Mouse (Mus musculus): ENCODE data around the gene Cpxm2.

The Cpxm2 gene

DNA sequence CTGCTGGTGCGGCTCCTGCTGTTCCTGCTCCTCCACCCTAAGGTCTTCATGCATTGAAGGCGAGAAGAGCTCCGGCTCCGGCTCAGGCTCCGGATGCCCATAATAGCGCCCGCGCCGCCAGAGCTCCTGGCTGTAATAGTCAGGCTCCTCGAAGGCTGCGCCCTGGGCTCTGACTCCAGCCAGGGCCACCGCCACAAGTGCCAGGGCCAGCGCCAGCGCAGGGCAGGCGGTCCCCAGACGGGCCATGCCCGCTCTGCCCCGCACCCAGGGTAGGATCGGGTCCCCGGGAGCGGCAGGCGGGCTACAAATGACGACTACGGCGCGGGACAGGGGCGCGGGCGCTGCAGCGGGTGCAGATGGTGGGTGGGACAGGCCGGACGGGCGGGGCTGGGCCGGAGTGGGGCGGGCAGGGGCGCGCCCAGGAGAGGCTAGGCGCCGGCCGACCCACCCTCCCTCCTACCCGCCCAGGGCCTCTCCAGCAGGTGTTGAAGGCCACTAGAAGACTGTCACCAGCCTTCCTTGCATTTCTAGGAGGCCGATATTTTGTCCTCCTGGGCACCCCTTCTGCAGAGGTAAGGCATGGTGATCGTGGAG, at the start of gene Cpxm2:
Cpxm2 (minus strand) TSS at position 372 of the 594 bp plus-strand sequence.
- no peak for DNase-seq (ENCODE audit: low spot score in 2 of 2)

DNA sequence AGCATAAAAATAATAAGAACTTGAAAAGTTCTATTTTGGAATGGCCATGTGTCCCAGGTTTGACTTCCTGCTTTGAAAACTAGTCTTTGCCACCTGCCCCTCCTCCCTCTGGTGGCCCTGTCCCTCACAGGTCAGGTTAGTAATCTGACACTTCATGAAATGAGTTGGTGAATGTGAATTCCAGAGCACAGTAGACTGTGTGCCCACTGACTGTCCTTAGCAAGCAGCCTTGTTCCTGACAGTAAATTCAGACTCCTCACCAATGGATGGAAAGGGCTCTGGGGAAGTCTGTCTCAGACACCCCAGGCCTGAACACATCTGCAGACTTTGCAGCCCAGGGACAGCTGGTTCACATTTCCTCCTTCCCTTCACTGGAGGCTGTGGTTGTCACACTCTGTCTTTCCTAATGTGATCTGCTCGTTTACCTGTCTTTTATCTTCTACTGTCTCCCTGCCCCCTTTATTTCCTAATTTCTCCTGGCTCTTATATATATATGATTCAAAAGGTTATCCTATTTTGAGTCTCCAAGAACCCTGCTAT, 49.6 kb upstream of the Cpxm2 start:
- DNase-seq (ENCODE audit: low spot score in 2 of 2) = no peak

DNA sequence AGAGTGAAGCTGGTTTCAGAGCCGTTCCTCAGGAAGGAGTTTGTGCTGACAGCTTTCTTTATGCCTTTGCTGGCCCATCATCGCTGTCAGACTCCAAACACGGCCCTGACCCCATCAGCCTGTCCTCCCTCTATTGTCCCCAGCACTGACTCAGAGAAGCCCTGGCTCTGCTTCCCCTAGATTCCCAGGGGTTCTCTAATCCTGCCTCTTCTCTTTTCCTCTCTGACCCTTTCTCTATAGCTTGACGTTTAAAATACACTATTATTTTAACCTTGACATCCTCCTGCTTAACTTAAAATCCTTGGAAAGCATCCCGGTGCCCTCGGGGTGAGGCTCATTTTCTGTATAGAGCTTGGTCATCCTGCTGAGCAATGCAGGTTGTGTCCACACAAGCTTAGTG, 45.1 kb upstream of the Cpxm2 start:
- no peak for DNase-seq (ENCODE audit: low spot score in 2 of 2)

DNA sequence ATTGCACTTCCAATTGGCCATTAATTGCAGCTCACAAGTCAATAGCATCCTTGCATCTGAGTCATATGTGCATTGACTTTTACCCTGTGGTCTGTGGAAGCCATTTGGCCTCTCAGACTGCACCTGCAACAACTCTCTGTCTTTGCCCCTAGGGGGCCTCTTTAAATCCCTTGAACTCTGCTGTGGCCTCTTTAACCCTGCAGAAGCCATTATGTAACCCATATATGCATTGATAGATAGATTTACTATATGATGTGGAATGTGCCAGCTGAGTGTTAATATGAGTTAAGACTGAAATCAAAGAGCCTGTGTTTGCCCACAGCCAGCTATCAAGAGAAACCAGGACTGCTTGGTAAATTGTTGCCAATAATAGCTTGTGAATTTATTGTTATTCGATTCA, 44.3 kb upstream of the Cpxm2 start:
- DNase-seq (ENCODE audit: low spot score in 2 of 2) = no peak

DNA sequence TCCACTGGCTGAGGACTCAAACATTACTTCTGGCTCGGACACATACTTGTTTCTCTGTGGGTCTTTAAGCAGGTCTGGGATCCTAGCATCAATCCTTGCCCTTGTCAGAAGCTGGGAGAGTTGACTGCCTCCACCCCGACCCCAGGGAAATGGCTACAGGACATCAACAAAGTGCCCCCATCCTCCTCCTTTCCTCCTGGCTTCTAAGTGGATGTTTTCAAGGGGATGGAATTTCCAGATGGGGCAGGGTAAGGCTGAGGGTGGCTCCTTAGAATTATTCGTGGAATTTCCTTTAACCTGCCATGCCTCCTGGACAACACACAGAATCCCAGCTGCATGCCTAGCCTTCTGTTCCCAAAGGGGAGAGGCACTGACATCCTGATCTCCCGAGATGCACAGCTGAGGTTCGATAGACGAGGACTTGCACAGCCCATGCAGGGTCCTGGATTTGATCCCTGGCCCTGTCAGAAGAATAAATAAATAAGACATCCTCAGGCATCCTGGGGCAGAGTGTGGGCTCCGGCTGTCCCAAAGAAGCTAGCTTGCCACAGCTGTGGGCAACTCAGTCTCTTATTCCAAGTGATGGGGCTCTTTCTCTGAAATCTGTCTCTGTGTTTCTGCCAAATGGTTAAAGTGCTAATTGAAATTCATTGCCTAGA, 43.4 kb upstream of the Cpxm2 start:
- no peak for DNase-seq (ENCODE audit: low spot score in 2 of 2)

DNA sequence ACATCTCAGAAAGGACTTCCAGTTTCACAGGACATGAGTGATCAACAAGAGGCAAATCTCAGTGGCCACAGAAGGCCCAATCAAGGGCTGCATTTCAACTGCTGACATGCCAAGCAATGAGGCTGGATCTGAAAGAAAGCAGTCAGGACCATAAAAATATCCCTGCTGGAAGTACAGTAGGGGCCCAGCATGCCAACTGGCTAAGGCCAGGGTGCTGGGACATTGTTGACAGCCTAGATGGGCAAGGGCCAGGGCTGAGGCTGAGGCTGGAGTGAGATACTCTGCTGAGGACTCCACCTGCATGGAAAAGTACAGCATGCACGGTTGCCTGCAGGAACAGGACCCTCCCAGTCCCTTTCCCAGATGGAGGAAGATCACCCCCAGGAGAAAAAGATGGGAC, 42.0 kb upstream of the Cpxm2 start:
- DNase-seq (ENCODE audit: low spot score in 2 of 2) = no peak

DNA sequence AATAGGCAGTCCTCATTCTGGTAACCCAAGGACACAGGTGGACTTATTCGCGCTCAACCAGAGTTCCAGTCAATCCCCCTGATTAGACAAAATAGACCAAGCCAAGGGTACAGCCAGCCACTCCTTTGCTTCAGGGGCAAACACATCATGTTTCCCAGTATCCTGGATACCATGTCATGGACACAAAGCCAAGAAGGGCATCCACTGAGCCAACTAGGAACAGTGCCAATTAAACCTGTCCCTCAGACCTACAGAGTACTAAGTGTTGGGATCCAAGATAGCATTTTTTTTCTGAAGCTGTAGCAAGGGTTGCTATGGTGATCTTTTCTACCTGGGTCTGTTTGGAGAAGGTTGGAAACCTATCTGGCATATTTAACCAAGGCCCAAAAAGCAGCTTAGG, 39.1 kb upstream of the Cpxm2 start:
- DNase-seq (ENCODE audit: low spot score in 2 of 2) = no peak

DNA sequence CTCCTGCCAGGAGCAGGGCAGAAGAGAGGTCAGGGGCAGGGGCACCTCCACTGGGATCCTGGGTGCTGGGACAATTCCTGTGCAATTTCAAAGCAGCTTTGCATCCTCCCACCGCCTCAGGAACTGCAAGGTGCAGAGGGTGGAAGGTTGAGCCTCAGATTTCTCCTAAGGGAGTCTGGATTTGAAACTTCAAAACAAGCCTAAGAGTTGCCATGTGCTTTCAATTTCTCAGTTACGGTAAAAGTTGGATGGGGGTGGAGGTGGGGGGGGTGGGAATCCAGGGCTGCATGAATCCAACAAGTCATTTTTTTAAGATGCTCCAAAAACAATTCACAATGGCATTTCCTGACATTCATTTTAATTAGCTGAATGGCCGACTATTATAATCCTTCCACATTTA, 32.9 kb upstream of the Cpxm2 start:
- no peak for DNase-seq (ENCODE audit: low spot score in 2 of 2)

DNA sequence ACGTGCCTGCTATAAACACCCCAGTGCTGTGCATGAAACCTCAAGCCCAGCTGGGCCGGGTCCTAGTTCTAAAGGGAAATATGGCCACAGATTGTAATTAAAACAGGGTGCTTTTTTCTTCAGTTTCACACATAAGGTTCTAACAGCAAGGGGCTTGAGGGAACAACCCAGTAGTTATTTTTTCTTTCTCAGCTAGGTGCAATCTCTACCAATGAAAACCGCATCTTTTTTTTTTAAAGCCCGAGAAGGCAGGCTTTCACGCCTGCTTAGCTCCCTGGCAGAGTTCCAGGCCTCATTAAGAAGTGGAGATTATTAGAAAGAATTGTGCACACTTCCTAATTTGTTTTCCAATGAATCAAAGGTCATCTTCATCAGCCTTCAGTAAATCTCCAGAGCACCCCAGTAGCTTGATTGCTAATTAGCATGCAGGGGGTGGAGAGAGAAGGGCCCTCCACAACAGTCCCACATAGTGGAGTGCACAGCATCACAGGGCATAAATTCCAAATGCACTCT, 29.4 kb upstream of the Cpxm2 start:
- DNase-seq (ENCODE audit: low spot score in 2 of 2) = no peak

DNA sequence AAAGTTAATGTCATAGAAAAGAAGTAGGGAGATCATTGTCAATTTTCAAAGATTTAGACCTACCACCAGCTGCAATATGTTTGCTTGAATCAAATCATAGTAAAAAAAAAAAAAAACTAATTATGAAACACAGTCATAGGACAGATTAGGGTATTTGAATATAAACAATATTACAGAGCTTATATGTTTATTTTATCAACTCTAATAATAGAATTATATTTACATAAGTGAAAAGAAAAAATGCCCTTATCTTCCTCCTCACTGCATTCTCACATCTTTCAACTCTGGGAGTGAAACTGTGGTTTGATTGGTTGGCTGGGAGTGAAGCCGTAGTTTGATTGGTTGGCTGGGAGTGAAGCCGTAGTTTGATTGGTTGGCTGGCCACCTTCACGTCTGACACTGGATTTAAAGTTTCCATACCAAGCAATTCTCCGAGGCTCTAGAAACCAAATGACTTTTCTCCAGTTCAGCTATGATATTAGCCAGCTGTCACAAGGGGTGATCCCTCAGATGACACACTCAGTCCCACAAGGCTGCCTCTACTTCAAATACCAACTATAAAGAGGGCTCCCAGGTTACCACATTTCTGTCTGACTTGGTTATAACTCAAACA, 27.2 kb upstream of the Cpxm2 start:
- no peak for DNase-seq (ENCODE audit: low spot score in 2 of 2)

DNA sequence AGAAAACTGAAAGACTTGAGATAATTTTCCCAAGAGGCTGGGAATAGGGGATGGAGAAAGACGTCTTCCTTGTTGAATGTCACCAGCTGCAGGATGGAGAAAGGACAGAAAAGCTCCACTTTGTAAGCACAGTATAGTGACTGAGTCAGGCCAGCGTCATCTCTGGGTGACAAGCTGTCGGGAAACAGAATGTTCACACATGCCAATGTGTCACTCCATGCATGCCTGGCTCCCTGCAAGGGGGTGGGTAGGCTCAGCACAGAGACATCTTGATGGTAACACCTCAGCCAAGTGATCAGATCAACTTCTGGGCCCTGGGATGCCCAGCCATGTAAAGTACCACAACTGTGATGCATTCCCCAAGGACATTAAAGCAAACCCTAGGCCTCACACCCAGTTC, 26.5 kb upstream of the Cpxm2 start:
- DNase-seq (ENCODE audit: low spot score in 2 of 2) = no peak

DNA sequence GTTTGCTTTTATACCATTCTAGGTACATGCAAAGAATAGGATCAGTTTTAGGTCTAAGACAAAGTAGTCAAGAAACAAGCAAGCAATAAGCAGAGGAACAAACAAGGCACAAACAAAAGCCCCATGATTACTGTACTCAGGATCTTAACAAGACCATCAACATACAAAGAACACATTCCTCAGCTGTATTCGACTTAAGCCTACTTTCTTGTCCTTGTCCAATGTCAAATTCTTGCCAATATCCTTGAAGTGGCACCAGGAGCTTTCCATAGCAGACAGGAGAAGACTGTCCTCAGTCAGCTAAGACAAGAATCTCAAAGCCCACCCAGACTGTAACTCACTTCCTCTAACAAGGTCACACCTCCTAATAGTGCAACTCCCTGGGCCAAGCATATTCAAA, 24.5 kb upstream of the Cpxm2 start:
- DNase-seq (ENCODE audit: low spot score in 2 of 2) = no peak

DNA sequence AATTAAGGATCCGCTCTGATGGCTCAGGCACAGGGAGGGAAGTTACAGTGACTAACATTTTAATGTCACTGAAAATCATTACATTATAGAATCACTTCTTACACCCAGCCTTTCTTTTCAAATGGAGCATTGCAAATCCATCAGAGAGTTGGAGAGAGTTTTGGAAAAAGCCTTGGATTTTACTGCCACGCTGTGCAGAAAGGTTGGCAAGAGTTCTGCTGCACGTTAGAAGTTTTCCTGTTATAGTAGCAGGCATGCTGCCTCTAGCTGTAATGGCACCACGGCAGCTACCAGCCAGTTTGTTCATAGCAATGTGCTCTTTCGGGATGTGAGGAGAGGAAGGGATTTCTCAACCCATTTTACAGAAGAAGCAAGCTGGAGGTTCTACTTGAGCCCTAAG, 20.2 kb upstream of the Cpxm2 start:
- no peak for DNase-seq (ENCODE audit: low spot score in 2 of 2)

DNA sequence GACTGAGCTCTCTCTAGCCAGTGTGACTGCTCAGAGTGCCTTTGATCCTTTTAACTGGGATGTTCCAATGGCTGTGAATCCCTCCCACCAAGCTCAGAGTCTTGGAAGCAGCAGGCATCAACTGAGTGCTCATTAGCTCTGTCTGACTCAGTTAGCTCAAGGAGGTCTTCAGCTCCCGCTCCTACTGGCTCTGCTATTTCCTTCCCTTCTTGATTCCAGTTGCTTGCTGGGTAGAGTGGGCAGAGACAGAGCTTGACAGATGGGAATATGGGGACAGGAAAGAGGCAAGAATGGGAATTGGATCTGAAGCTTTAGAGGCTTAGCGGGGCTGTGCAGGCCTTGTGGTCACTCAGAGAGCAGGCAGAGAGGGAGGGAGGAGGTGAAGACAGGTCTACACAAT, 19.8 kb upstream of the Cpxm2 start:
- no peak for DNase-seq (ENCODE audit: low spot score in 2 of 2)

DNA sequence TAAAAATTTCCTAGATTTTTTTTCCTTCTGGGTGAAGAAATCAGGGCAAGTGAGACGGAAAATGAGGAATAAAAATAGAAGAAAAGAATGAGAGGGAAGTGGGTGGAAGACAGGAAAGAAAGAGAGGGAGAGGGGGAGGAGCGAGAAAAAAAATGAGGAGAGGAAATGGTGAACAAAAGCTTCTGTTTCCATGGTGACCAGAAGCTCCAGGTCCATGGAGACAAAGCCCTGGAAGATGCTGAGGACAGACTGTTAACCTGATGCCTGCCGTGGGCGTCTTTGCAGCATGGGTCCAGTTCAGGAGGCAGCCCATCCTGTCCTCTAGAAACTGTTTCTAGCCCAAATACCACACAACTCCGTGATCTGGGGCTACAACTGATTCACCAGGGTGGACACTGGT, 17.7 kb upstream of the Cpxm2 start:
- DNase-seq (ENCODE audit: low spot score in 2 of 2) = no peak

DNA sequence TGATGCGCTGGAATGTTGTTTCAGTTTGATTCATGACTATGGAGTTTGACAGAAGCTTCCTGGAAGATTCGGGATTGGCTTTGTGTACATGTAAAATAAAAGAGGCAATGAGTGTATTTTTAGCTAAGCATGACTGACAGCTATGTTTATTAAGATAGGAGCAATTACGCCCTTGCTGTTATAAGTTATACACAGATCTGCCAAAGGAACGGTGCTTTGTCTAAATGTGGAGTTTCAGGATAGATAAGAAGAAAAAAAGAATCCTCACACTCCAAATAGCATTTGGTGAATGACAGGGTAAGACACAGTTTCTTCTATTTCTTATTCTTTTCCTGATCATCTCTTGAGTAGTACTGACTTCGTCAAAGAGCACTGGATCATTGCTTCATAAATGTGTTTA, 17.2 kb upstream of the Cpxm2 start:
- no peak for DNase-seq (ENCODE audit: low spot score in 2 of 2)

DNA sequence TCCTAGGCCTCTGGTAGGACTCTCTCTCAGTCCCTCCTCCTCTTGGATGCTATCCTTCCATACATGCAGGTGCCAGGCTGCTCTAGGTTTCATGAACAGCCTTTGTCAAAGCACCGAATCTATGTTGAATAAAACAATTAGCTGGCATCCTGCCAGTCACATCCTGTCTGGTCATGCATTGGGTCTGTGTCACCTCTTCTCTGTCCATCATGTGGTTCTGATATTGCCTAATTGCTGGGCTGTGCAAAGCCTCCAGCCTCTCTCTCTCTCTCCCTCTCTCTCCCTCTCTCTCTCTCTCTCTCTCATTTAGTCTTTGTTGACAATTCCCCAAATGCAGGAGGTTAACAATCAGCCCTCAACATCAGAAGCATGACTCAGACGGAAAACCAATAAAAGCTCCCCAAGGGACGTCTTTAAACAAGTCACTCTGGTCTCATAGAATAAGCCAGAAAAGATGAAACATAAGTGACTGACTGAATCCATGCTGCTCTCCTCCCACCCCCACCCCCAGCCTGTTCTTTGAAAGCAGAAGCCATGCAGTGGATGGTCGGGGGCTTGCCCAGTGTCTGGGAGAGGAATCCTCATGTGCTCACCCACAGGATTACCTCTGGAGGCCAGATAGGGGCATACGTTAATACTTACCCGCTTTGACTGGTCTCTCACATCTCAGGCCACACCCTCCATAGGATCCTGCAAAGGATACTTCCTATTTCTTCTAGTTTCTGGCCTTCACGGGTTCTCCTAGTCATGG, 15.1 kb upstream of the Cpxm2 start:
- no peak for DNase-seq (ENCODE audit: low spot score in 2 of 2)

DNA sequence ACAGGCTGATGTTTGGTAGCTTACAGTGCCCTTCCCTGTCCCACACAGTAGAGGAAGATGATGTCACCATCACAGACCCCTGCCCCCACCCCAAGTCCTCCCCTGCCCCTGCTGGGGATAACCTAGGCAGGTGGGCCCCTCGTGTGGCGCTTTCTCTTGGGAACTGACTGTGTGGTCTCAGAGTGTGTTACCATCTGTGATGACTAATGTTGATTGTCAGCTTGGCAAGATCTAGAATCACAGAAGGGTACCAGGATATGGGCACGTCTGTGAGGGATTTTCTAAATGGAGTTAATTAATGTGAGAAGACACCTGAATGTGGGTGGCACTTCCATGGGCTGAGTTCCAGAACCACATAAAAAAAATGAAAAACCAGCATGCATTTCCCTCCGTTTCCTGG, 12.7 kb upstream of the Cpxm2 start:
- no peak for DNase-seq (ENCODE audit: low spot score in 2 of 2)

DNA sequence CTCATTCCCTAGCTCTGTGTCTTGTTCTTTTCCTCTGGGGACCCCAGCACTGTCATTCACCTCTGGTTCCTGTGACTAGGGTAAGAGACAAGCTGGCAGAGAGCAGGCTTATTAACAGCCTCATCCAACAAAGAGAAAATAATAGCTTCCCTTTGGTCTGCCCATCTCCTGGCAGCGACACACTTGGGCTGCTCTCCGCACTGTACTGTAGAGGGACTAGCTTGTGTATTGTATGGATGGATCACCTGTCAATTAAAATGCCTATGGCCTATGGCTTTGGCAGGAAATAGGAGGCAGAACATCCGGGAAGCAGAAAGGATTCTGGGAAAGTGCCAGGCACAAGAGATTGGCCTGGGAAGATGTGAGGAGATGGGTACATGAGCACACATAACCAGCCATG, 7.7 kb upstream of the Cpxm2 start:
- no peak for DNase-seq (ENCODE audit: low spot score in 2 of 2)

DNA sequence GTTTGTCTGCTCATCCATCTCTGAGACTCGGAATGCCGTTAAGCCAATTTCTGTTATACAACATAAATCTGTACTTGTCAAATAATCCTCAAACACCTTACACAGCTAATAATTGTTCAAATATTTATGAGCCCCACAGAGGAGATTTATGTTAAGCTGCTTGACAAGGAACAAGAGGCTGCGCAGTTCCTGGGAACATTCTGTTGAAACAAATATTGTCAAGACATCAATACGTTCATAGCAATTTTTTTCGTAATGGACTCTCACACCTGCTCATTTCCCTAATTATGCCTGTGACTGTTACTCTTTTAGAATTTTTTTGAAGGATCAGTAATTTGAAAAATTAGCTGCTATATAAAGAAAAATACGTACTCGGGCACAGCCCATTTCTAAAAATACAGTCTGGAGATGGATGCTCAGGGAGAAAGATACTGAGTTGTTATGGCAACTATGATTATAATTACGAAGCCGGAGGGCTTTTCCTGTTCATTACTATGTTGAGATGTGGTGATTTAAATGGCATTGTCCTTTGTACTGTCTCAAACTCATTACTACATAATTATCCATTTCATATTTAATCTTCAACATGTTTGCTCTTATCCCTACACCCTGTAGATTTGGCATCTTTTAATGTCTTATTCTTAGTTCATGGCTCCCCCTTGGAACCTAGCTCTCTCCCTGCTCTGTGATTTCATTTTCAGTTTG, 3.9 kb upstream of the Cpxm2 start:
- no peak for DNase-seq (ENCODE audit: low spot score in 2 of 2)

DNA sequence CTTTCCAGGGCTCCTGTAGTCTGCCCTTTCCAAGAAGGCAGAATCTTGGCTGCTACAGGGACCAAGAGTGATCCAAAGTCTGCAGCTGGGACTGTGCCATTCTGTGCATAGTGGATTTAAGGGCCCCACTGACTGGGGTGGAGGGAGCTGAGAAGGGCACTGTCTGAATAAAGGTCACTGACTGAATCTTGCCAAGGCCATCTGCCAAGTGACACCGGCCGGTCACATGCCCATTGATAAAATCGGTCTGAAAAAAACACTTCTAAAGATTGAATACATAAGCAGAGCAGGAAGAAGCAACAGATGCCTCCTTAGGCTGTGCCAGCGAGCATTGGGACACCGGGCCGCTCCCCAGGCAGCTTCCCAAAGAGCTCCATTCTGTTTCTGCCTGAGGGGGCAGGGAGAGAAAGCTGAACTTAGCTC, 803 bp downstream of the Cpxm2 start:
- no peak for DNase-seq (ENCODE audit: low spot score in 2 of 2)
